Mouse (Mus musculus) left cerebral cortex, adult 2 months (tissue): ENCODE results near the gene Alg12. TPM values are rescaled to one million over a fixed set of nuclear protein-coding genes. Genes with fewer than 3 reads are reported as not detected.

Experiments used
- DNase-seq, 2 experiments: peaks; one replicate each; pipeline ENCODE4 v3.0.0; 2021 to 2022; ENCODE audit warnings: low spot score in 2 of 2, mixed read lengths in 1 of 2; ENCODE audit errors: extremely low spot score in 1 of 2
- H3K27ac ChIP-seq: fragments of 200-600 bp; 2 replicates; pipeline ENCODE4 v1.8.1; 2022
- H3K4me3 ChIP-seq: fragments of 200-600 bp; 2 replicates; pipeline ENCODE4 v1.8.1; 2022
- CTCF ChIP-seq: fragments of 200-600 bp; IDR thresholded peaks from 2 replicates; pipeline ENCODE4 v1.8.1; 2022; ENCODE audit warnings: antibody characterized with exemption, mild to moderate bottlenecking, moderate library complexity
- intact Hi-C: fragments of 180-260 bp; cut with DNase I; formaldehyde crosslinking; loops from one replicate; pipeline ENCODE4 v1.15.1; 2025
- long read RNA-seq, 2 experiments: library from polyadenylated mRNA; stranded (forward); transcript quantifications; one replicate each; pipeline ENCODE4 v2.0.0; 2021; ENCODE audit warnings: borderline mapping rate in 2 of 2
- total RNA-seq, 2 experiments: library from RNA; stranded (reverse); gene quantifications; 2 replicates each; pipeline ENCODE4 v1.2.3; 2021

The Alg12 gene
- total RNA-seq: 10 to 100 TPM; 13.3 to 14.4 TPM
- long read RNA-seq, experiment 1, partial matches to known transcripts: 1 of 6 reads
- long read RNA-seq, experiment 1, other reads (novel, unspliced or antisense): 1 of 6 reads
- long read RNA-seq, experiment 2, partial matches to known transcripts: 2 of 11 reads
- long read RNA-seq, experiment 2, other reads (novel, unspliced or antisense): 6 of 11 reads

DNA sequence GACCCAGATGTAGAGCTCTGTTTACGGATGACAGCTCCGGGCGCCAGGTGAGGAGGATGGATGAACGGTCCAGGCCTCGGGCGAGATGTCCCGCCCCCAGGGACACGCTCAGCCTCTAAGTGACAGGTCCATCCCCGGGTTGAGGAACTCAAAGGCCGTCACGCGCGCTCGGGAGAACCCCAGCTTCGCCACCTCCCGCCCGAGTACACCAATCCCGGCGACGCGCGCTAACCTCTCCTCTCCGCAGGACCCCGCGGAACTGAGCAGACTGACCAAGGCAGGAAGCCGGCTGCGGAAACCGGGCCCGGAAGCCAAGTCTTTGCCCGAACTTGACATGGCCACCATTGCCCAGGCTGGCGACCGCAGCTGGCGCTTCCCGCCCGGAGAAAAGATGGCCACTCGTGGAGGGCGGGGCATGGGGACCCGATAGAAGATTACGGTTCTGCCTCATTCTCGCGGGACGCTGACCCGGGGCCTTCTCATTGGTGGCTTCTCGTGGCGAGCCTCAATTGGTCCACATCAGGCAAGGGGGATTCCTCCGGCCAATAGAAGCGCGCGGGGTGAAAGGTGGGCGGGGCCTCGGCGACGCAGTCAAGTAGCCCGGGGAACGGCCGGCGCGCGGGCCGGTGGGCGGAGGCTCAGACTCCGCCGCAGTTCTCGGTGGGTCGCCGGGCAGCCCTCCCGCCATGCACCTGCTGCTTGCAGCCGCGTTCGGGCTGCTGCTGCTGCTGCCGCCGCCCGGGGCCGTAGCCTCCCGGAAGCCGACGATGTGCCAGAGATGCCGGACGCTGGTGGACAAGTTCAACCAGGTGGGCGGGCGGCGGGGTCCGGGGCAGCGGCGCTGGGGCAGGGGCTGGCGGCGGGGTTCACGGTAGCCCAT is at the start of gene Alg12, which contains the start of gene Creld2:
Gene Alg12, minus strand, starts transcription at position 293 of the 880 bp plus-strand sequence.
Gene Creld2, plus strand, starts transcription at position 621 of the 880 bp plus-strand sequence.
- Histone ChIP-seq H3K27ac (peak within 1 kb of the TSS; percentile 91), H3K4me3 (peak within 1 kb of the TSS; percentile 97)
- intact Hi-C loops: loop anchor here (5.0 kb wide), 1 partner anchor 67 kb away; the partner anchor contains the start of gene Zbed4
- no peak for TF ChIP-seq CTCF
- peak; percentile 98 to 100 for DNase-seq

DNA sequence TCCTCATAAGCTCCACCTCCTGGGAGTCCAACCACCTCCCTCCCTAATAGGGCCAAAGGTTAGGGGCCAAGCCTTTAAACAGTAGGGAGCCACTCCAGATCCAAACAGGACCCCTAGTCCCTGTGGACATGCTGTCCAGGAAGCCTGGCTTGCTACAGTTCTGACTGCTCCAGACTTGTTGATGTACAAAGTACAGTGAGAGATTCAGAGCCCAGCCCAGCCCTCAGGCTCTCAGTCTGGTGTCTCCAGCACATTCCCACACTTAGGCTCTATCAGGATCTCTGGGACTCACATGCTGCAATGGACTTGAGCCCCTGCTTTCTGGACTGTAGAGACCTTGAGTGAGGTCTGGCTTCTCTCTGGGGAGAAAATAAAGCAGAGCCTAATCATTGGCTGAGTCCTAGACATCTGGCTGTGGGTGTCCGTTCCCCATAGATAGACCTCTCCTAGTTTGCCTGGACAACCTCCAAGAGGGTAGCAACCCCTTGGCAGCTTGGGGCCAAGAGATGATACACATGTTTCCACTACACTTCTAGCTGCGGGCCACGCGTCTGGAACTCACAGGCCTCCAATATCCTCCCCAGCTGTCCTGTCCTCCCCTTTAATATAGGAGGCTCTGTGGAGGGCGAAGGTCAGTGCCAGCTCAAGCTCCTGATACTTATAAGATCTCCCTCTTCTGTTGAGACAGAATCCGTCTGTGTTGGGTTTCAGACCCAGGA is 49.1 kb upstream of the Alg12 start:
- DNase-seq: no peak
- TF ChIP-seq CTCF: no peak
- Histone ChIP-seq H3K27ac (peak overlapping the region; percentile 59), H3K4me3 (no peak overlapping the region)
- intact Hi-C loops: no loop called here

DNA sequence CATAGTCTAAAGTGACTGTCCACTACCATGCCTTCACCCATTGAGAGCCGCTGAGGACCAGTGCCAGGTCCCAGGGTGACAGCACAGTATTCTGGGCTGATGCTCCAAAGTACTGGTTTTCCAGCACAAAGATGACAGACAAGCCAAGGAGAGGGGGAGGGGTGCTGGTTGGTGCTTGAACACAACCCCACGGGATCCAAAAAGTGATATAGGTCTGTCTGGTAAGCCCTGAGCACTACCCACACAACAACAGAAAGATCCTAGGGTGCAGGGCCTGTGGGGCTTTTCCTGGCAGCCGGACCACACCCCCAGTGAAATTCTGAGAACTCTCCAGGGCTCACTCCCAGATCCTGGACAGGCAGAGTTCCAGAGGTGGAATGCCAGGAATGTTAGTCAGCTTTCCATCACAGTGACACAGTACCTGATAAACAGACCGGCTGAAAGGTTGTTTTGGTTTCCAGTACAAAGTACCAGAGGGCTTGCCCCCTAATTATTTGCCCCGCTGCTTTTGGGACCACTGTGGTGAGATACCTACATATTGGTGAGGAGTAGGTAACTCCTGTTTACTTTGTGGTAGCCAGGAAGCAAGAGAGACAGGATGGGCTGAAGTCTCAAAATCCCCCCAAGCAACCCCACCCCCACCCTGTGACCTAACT is 48.4 kb upstream of the Alg12 start:
- TF ChIP-seq CTCF: no peak
- Histone ChIP-seq H3K27ac (peak overlapping the region; percentile 59), H3K4me3 (no peak overlapping the region)
- intact Hi-C loops: no loop called here
- no peak for DNase-seq

DNA sequence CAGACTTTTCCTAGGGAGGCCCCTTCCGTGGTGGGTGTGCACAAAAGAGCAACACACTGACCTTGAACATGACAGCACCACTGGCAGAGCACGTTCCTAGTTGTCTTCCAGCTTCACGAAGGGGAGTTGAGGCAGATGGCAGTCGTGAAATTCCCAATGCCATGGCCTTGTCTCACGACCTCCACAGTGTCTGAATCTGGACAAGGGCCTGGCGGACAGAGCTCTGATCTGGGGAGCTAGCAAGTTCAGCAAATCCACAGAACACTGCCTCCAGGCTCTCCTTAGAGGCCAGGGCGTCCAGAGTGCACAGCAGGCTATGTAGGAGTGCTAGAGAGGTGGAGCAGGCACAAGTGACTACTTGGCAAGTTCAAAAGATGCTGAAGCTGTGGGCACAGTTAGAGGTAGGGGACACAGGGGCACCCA is 47.8 kb upstream of the Alg12 start:
- DNase-seq: no peak
- intact Hi-C loops: no loop called here
- H3K4me3 ChIP-seq: no peak overlapping the region
- H3K27ac ChIP-seq: peak overlapping the region; percentile 59
- no peak for TF ChIP-seq CTCF

DNA sequence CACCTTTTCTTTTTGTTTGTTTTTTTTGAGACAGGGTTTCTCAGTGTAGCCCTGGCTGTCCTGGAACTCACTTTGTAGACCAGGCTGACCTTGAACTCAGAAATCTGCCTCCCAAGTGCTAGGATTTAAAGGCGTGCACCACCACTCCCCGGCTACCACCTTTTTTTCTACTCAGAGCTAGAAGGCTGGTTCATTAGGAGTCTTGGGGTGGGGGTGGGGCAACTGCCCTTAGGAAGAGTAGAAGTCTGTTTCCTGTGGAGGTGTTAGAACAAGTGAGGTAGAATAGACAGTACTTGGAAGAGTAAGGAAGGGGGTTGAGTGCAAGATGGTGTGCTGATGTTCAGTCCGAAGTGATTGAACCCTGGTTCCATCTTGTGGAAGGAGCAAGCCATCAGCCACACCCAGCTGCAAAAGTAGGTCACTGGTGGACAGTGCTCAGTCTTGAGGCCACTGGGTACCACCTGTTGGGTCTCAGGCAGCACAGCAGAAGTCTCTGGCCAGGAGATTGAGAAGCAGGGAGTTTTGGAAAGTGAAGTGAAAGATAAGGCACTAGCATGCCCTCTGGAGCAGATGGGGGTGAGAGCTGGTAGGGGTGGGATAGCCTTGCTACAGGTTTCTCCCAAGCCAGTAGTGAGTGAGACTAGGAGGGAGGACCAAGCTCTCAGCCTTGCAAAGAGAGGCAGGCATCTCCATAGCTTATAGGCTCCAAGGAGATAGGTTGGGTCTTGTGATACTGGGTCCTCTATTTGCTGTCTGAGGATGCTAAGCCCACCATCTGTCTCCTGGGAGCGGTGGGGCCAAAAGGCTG is 47.0 kb upstream of the Alg12 start:
- intact Hi-C loops: no loop called here
- no peak for TF ChIP-seq CTCF
- Histone ChIP-seq H3K4me3 (peak overlapping the region; percentile 96; the same call in 1 of the 2 replicates), H3K27ac (no peak overlapping the region; the same call in 1 of the 2 replicates)
- DNase-seq: no peak

DNA sequence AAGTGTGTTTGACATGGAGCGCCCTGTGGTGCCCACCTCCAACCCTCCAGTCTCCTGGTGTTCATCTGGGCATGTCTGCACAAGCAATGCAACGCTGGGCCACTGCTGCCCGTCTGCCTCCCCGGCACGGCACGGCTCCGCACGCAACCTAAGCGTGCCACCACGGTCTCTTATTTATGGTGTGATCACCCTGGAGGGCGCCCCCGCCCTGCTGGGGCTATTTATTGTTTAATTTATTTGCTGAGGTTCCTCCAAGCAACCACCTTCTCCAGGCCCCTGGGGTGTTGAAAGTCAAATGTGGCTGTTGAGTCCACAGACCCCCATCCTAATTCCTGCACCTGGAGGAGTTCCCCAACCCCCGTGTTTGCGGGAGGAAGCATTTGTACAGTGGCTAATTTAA is 45.9 kb upstream of the Alg12 start:
- intact Hi-C loops: no loop called here
- H3K4me3 ChIP-seq: peak overlapping the region; percentile 96
- TF ChIP-seq CTCF: no peak

DNA sequence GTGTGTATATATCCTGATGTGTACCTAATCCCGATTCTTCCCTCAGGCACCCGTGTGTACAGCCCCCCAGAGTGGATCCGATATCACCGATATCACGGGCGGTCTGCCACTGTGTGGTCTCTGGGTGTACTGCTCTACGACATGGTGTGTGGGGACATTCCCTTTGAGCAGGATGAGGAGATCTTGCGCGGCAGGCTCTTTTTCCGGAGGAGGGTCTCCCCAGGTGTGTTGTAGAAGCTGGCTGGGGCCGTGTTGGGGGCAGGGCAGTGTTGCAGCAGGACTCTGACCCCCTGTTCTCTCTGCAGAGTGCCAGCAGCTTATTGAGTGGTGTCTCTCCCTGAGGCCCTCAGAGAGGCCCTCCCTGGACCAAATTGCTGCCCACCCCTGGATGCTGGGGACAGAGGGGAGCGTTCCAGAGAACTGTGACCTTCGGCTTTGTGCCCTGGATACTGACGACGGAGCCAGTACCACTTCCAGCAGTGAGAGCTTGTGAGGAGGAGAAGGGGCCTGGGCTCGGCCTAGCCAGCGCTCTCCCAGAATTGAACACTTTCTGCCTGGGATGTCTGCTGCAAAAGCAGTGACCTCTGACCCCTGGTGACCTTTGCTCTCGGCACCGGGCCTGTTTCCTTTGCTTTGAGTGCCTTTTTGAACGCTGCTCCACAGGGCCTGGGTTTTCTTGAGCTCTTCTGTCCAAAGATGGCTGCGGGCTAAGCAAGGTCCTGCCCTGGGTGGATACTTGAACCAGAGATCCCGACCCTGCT is 45.3 kb upstream of the Alg12 start:
- DNase-seq: no peak
- H3K4me3 ChIP-seq: peak overlapping the region; percentile 96
- intact Hi-C loops: loop anchor here (1.0 to 5.0 kb wide), 2 partner anchors 27 to 37 kb away; no protein-coding TSS in a partner anchor
- peak overlapping the region; percentile 97 for H3K27ac ChIP-seq
- TF ChIP-seq CTCF: peak; percentile 18; the same call in 1 of the 2 replicates

More for the DNA sequence above, 45.9 kb upstream of the Alg12 start:
- H3K27ac ChIP-seq: peak overlapping the region; percentile 97
- no peak for DNase-seq

DNA sequence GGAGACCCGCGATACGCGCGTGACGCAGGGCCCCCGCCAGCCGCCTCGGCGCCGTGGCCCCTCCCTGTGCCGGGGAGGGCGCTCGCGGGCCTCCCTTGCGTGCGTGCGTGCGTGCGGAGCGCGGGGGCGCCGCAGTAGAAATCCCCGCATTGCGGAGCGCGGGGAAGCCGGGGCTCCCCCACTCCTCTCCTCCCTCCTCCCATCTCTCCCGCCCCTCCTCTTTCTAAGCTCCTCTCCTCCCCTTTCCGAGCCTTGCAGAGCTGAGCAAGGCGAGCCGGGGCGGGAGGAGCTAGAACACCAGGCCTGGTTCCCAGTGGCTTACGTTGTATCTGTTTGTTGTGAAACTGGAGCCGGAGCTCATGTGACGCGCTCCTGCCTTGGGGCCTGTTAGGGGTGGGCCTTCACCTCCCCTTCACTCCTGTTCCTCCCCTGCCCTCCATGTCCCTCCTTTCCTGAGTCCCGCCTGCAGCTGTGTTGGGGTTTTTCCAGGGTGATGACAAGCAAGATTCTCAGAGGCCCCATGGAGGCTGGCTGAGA is 44.6 kb upstream of the Alg12 start:
- peak overlapping the region; percentile 97 for H3K27ac ChIP-seq
- TF ChIP-seq CTCF: no peak; the same call in 1 of the 2 replicates
- DNase-seq: peak; percentile 88
- intact Hi-C loops: loop anchor here (1.0 to 5.0 kb wide), 2 partner anchors 26 to 36 kb away; no protein-coding TSS in a partner anchor
- H3K4me3 ChIP-seq: peak overlapping the region; percentile 96

DNA sequence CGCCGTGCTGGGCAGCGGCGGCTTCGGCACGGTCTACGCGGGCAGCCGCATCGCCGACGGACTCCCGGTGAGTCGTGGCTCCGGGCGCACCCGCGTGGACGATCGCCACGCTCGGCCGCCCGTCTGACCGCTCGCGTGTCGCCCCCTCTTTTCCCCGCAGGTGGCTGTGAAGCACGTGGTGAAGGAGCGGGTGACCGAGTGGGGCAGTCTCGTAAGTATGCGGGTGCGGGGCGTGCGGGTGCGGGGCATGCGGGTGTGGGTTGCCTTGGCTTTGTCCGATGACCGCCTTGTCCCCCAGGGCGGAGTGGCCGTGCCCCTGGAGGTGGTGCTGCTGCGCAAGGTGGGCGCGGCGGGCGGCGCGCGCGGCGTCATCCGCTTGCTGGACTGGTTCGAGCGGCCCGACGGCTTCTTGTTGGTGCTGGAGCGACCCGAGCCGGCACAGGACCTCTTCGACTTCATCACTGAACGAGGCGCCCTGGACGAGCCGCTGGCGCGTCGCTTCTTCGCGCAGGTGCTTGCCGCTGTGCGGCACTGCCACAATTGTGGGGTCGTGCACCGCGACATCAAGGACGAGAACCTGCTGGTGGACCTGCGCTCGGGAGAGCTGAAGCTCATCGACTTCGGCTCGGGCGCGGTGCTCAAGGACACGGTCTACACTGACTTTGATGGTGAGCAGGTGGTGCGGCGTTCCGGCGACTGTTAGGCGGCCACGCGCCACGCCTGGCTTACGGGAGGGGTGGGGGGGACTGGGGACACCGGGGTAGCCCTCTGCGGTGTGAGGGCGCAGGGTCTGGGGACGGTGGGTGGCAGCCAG is 44.0 kb upstream of the Alg12 start:
- Histone ChIP-seq H3K4me3 (peak overlapping the region; percentile 96), H3K27ac (peak overlapping the region; percentile 97)
- intact Hi-C loops: loop anchor here (5.0 kb wide), 1 partner anchor 36 kb away; no protein-coding TSS in a partner anchor
- no peak for TF ChIP-seq CTCF
- DNase-seq: peak; percentile 62 to 63
